Mouse (Mus musculus) bone marrow macrophage, adult 2 months (primary cell): ENCODE data around the gene Sgip1.

ENCODE experiments used
- CTCF ChIP-seq: IDR thresholded peaks from 2 replicates; pipeline ENCODE4 v1.5.1; 2012; ENCODE audit warnings: low read depth, mild to moderate bottlenecking, low read length, moderate library complexity
- POLR2A ChIP-seq: IDR thresholded peaks from 2 replicates; pipeline ENCODE4 v1.6.1; 2012; ENCODE audit warnings: mild to moderate bottlenecking, low read depth, low read length, borderline replicate concordance

- no peak for TF ChIP-seq CTCF
- no peak for TF ChIP-seq POLR2A
These were observed 250.6 kb downstream of the Sgip1 start for GRCm38 (mm10) chr4:102991685-102992084.
